ENCODE assay signal across 8 mouse cellular contexts in genomic region chr9:119033111-119033921, GRCm38 (mm10). TPM values are rescaled to one million over a fixed set of nuclear protein-coding genes. Genes with fewer than 3 reads are reported as not detected.
A peak's percentile ranks its signal among the peaks of the same experiment; 100 is the strongest.
DNase-seq lines count a peak whose midpoint lies in the region; ATAC-seq and TF ChIP-seq lines count a peak whose summit lies in the region.

No protein-coding gene starts in this region.

- peak overlapping the region; percentile 91; the same call in 1 of the 2 replicates for H3K27ac ChIP-seq in heart, adult 2 months
- H3K27ac ChIP-seq in forebrain, embryonic 10.5 days: peak overlapping the region; percentile 74
- peak overlapping the region; percentile 64 for H3K27ac ChIP-seq in midbrain, embryonic 14.5 days (replicated peaks; ENCODE audit: low read depth, low read length)
- H3K27ac ChIP-seq in intestine, embryonic 15.5 days: no peak overlapping the region
- H3K27ac ChIP-seq in intestine, embryonic 16.5 days (ENCODE audit: low read length): no peak overlapping the region

- no peaks in the 10 kb centered on the region for H3K79me2 ChIP-seq in heart, adult 2 months (replicated peaks; ENCODE audit: control insufficient read depth, insufficient read depth, low read length)

- H3K9ac ChIP-seq in heart, adult 2 months (ENCODE audit: low read depth, low read length): no peak overlapping the region
- no peak overlapping the region for H3K9ac ChIP-seq in midbrain, embryonic 14.5 days (replicated peaks; ENCODE audit: low read length)
- no peak overlapping the region for H3K9ac ChIP-seq in intestine, embryonic 15.5 days
- H3K9ac ChIP-seq in intestine, embryonic 16.5 days (ENCODE audit: low read depth, low read length): no peak overlapping the region

- no peak for TF ChIP-seq POLR2A in heart, adult 2 months (IDR thresholded peaks at IDR 0.05; ENCODE audit: insufficient read depth, low read depth, low read length)

- peak; percentile 62; the same call in 1 of the 2 replicates for ATAC-seq in midbrain, embryonic 14.5 days (ENCODE audit: low FRiP score, low TSS enrichment)
- ATAC-seq in intestine, embryonic 15.5 days: no peak
- no peak for ATAC-seq in intestine, embryonic 16.5 days

- H3K4me2 ChIP-seq in midbrain, embryonic 14.5 days (ENCODE audit: low read length): no peak overlapping the region
- no peak overlapping the region for H3K4me2 ChIP-seq in intestine, embryonic 15.5 days (replicated peaks)
- no peak overlapping the region for H3K4me2 ChIP-seq in intestine, embryonic 16.5 days (ENCODE audit: low read depth, low read length)

- no peak for TF ChIP-seq EP300 in heart, adult 2 months (IDR thresholded peaks at IDR 0.05; ENCODE audit: insufficient read depth, low read depth, low read length)

- DNase-seq in heart, adult 2 months: no peak
- DNase-seq in heart, adult 11 months: no peak
- DNase-seq in forebrain, embryonic 10.5 days (ENCODE audit: extremely low spot score, low spot score): no peak
- DNase-seq in layer of hippocampus, adult 8-10 months (ENCODE audit: low spot score in 2 of 2): peak; percentile 46 to 56
- peak; percentile 78 for DNase-seq in midbrain, embryonic 14.5 days
- no peak for DNase-seq in adrenal gland, postnatal 10 days

- H3K4me1 ChIP-seq in heart, adult 2 months (ENCODE audit: control insufficient read depth, insufficient read depth, low read length): peaks cover 21% of the 10 kb centered on the region
- H3K4me1 ChIP-seq in forebrain, embryonic 10.5 days: peaks cover 49% of the 10 kb centered on the region
- peaks cover 28% of the 10 kb centered on the region for H3K4me1 ChIP-seq in midbrain, embryonic 14.5 days (ENCODE audit: control insufficient read depth, insufficient read depth, low read length)
- H3K4me1 ChIP-seq in intestine, embryonic 15.5 days (replicated peaks): peaks cover 9% of the 10 kb centered on the region
- H3K4me1 ChIP-seq in intestine, embryonic 16.5 days (ENCODE audit: control insufficient read depth, insufficient read depth, low read length): 0 out of 2 replicates have a peak, but pooled peaks cover 6% of the 10 kb centered on the region

- no peaks in the 10 kb centered on the region for H3K9me3 ChIP-seq in forebrain, embryonic 10.5 days
- no peaks in the 10 kb centered on the region for H3K9me3 ChIP-seq in midbrain, embryonic 14.5 days (ENCODE audit: control insufficient read depth, low read length)
- no peaks in the 10 kb centered on the region for H3K9me3 ChIP-seq in intestine, embryonic 15.5 days
- no peaks in the 10 kb centered on the region for H3K9me3 ChIP-seq in intestine, embryonic 16.5 days (ENCODE audit: control insufficient read depth, low read length)

- TF ChIP-seq CTCF in heart, adult 2 months (IDR thresholded peaks at IDR 0.05): no peak

- intact Hi-C loops in heart, adult 2 months (cut with DNase I): no loop called here

- WGBS in heart, adult 2 months: 78% methylated on average over 19 of the region's 19 CpGs
- WGBS in forebrain, embryonic 10.5 days: 82% methylated on average over 19 of the region's 19 CpGs
- 50% methylated on average over 19 of the region's 19 CpGs for WGBS in midbrain, embryonic 14.5 days
- 84% methylated on average over 19 of the region's 19 CpGs for WGBS in intestine, embryonic 15.5 days
- 84% methylated on average over 19 of the region's 19 CpGs for WGBS in intestine, embryonic 16.5 days

- no peaks in the 10 kb centered on the region for H3K36me3 ChIP-seq in heart, adult 2 months (ENCODE audit: control insufficient read depth, insufficient read depth, low read length)
- H3K36me3 ChIP-seq in forebrain, embryonic 10.5 days (replicated peaks): peaks cover 25% of the 10 kb centered on the region
- H3K36me3 ChIP-seq in midbrain, embryonic 14.5 days (ENCODE audit: control insufficient read depth, insufficient read depth, low read length): no peaks in the 10 kb centered on the region
- peaks cover 23% of the 10 kb centered on the region for H3K36me3 ChIP-seq in intestine, embryonic 15.5 days
- peaks cover 8% of the 10 kb centered on the region for H3K36me3 ChIP-seq in intestine, embryonic 16.5 days (ENCODE audit: control insufficient read depth, insufficient read depth, low read length)

- no peak overlapping the region for H3K4me3 ChIP-seq in heart, adult 2 months
- H3K4me3 ChIP-seq in forebrain, embryonic 10.5 days: no peak overlapping the region
- no peak overlapping the region for H3K4me3 ChIP-seq in midbrain, embryonic 14.5 days (replicated peaks; ENCODE audit: low read depth, low read length)
- no peak overlapping the region for H3K4me3 ChIP-seq in intestine, embryonic 15.5 days (replicated peaks)
- no peak overlapping the region for H3K4me3 ChIP-seq in intestine, embryonic 16.5 days (ENCODE audit: low read length)

- H3K27me3 ChIP-seq in heart, adult 2 months (ENCODE audit: control insufficient read depth, insufficient read depth, low read length): no peaks in the 10 kb centered on the region
- no peaks in the 10 kb centered on the region for H3K27me3 ChIP-seq in forebrain, embryonic 10.5 days (ENCODE audit: poor library complexity, severe bottlenecking)
- no peaks in the 10 kb centered on the region for H3K27me3 ChIP-seq in midbrain, embryonic 14.5 days (ENCODE audit: control insufficient read depth, insufficient read depth, low read length)
- H3K27me3 ChIP-seq in intestine, embryonic 15.5 days (replicated peaks): no peaks in the 10 kb centered on the region
- no peaks in the 10 kb centered on the region for H3K27me3 ChIP-seq in intestine, embryonic 16.5 days (replicated peaks; ENCODE audit: control insufficient read depth, insufficient read depth, low read length)

RNA-seq across cellular contexts. Expression of gene Vill, which starts 19.3 kb away (rescaled TPM):
- total RNA-seq in heart, adult 2 months (2021): under 1 TPM; 0.20 to 0.34 TPM
- polyA plus RNA-seq in heart, adult 2 months (2012; rRNA removed): 0.85 and 1.4 TPM in 2 replicates
- polyA plus RNA-seq in forebrain, embryonic 10.5 days (2016; fragmentation: Nextera tagmentation; extraction: Ambion mirVana): 13.6 and 15.2 TPM in 2 replicates
- total RNA-seq in layer of hippocampus, adult 8-10 months (2022): 1 to 10 TPM in 3 of 4 experiments, under 1 TPM in 1; 0.99 to 4.4 (median 3.1) TPM
- 2.1 and 2.6 TPM in 2 replicates for polyA plus RNA-seq in midbrain, embryonic 14.5 days (2014; fragmentation: Nextera tagmentation; extraction: Ambion mirVana)
- 16.1 and 17.2 TPM in 2 replicates for polyA plus RNA-seq in intestine, embryonic 15.5 days (2015; fragmentation: Nextera tagmentation; extraction: Ambion mirVana)
- polyA plus RNA-seq in intestine, embryonic 16.5 days (2015; fragmentation: Nextera tagmentation; extraction: Ambion mirVana): 13.7 and 14.9 TPM in 2 replicates
- total RNA-seq in adrenal gland, postnatal 10 days (2021): 1 to 10 TPM; 4.8 to 5.1 TPM

RNA-seq across cellular contexts. Expression of gene Plcd1, which starts 60.0 kb away (rescaled TPM):
- total RNA-seq in heart, adult 2 months (2021): 10 to 100 TPM; 14.5 to 16.6 TPM
- polyA plus RNA-seq in heart, adult 2 months (2012; rRNA removed): 32.2 and 39.4 TPM in 2 replicates
- 13.0 and 13.7 TPM in 2 replicates for polyA plus RNA-seq in forebrain, embryonic 10.5 days (2016; fragmentation: Nextera tagmentation; extraction: Ambion mirVana)
- total RNA-seq in layer of hippocampus, adult 8-10 months (2022): 10 to 100 TPM in 3 of 4 experiments, 1 to 10 TPM in 1; 9.7 to 13.7 (median 12.2) TPM
- 13.6 and 17.0 TPM in 2 replicates for polyA plus RNA-seq in midbrain, embryonic 14.5 days (2014; fragmentation: Nextera tagmentation; extraction: Ambion mirVana)
- 16.8 and 18.7 TPM in 2 replicates for polyA plus RNA-seq in intestine, embryonic 15.5 days (2015; fragmentation: Nextera tagmentation; extraction: Ambion mirVana)
- polyA plus RNA-seq in intestine, embryonic 16.5 days (2015; fragmentation: Nextera tagmentation; extraction: Ambion mirVana): 16.9 and 17.3 TPM in 2 replicates
- 10 to 100 TPM; 11.2 to 15.6 TPM for total RNA-seq in adrenal gland, postnatal 10 days (2021)

Comparison
In these comparisons a context has a peak if more than half of its experiments do, and no peak if none do; other contexts are left out.
1. DNase-seq: peak in layer of hippocampus, adult 8-10 months (2 of 2) and midbrain, embryonic 14.5 days (single experiment); none in heart, adult 2 months (0 of 2), heart, adult 11 months (single experiment), forebrain, embryonic 10.5 days (single experiment) and adrenal gland, postnatal 10 days (single experiment).
2. H3K27ac ChIP-seq: peak in heart, adult 2 months (single experiment), forebrain, embryonic 10.5 days (single experiment) and midbrain, embryonic 14.5 days (single experiment); none in intestine, embryonic 15.5 days (single experiment) and intestine, embryonic 16.5 days (single experiment).